Mouse (Mus musculus): ENCODE measurements around the gene Slc25a43. TPM values are rescaled to one million over a fixed set of nuclear protein-coding genes. Genes with fewer than 3 reads are reported as not detected.

Slc25a43 gene
- polyA plus RNA-seq (2012; ENCODE audit: insufficient read depth, insufficient read length, low replicate concordance, missing spikeins): not detected in 2 replicates

DNA sequence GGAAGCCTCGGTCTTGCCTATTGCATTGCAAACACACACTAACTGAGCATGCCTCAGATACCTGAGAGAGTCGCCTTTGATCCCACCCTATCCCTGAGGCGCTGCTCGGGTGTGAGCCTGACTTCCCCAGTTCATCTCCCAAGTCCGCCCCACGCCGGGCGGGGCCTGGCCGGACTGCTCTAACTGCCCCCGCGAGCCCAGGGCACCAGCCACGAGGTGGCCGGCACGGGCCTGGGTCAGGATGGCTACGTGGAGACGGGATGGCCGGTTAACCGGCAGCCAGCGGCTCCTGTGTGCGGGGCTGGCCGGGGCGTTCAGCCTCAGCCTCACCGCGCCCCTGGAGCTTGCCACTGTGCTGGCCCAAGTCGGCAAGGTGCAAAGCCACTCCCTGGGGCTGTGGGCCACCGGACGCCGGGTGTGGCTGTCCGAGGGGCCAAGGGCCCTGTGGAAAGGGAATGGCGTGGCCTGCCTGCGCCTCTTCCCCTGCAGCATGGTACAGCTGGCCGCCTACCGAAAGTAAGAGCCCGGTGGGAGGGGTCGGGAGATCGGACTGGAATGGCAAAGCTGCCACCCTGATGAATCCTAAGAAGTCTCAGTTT is at the start of gene Slc25a43:
Gene Slc25a43, plus strand, starts transcription at position 157 of the 599 bp plus-strand sequence.
- no peak for TF ChIP-seq CTCF (IDR thresholded peaks at IDR 0.05; ENCODE audit: insufficient read depth, low read depth, low read length)
- no peak for TF ChIP-seq POLR2A (IDR thresholded peaks at IDR 0.05; ENCODE audit: insufficient read depth, low read depth, low read length)
- Histone ChIP-seq H3K27ac (ENCODE audit: insufficient read depth, low read depth, low read length) (no peak within 1 kb of the TSS), H3K4me3 (ENCODE audit: insufficient read depth, low read depth, low read length) (peak within 1 kb of the TSS; percentile 35), H3K4me1 (ENCODE audit: control insufficient read depth, insufficient read depth, low read length) (peaks cover 8% of the 10 kb centered on the region)
- WGBS: 24% methylated on average over 36 of the region's 36 CpGs

DNA sequence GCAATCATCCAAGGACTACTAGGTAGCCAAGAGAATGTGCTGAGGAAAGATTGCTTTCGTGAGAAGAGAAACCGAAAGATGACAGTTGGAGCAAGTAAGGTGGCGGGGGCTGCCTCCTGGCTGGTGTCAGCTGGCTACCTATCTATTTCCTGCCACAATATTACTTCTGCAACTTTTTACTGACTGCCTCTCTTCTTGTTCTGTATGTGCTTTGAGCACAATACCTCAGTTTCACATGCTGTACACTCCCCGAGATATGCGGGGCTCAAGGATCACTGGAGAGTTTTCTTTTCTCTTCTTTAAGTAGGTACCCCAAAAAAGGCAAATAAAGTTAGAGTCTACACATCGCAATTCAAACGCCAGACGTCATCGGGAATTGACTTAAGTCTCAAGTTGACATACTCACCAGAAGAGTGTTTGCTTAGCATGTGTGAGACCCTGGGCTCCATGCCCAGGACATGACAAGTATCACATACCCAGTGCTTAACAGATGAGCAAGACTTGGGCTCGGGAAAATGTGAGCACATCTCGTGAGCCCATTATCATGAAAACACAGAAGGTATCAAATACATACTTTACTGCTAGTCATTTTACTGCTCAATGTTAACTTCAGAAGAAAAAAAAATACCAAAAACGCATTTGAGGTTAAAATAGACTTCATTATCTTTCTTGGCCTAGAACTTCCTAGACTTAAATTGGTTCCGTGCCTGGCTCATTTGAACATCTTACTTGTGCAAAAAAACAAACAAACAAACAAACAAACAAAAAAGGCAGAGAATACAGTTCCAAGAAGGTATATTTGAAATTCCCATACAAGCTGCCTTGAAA is 3.1 kb upstream of the Slc25a43 start:
- Histone ChIP-seq H3K4me3 (ENCODE audit: insufficient read depth, low read depth, low read length) (no peak overlapping the region), H3K27ac (ENCODE audit: insufficient read depth, low read depth, low read length) (no peak overlapping the region), H3K4me1 (ENCODE audit: control insufficient read depth, insufficient read depth, low read length) (peaks cover 6% of the 10 kb centered on the region)
- TF ChIP-seq POLR2A (IDR thresholded peaks at IDR 0.05; ENCODE audit: insufficient read depth, low read depth, low read length) (no peak), CTCF (IDR thresholded peaks at IDR 0.05; ENCODE audit: insufficient read depth, low read depth, low read length) (no peak)
- 85% methylated on average over 13 of the region's 13 CpGs for WGBS

DNA sequence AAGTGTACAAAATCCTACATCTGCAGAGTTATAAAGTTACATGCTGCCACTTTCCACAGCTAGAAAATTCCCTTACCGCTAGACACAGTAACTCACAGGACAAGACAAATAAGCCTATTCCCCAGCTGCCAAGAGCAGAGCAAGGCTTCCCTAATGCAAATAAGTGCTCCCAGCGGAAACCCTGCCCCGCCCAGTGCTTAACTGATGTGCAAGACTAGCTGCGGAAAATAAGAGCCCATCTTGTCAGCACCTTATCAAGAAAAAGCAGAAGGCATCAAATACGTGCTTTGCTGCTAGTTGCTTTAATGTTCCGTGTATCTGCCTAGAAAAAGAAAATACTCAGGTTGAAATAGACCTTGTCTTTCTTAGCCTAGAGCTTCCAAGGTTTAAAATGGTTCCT is 2.2 kb upstream of the Slc25a43 start:
- 49% methylated on average over 6 of the region's 6 CpGs for WGBS
- Histone ChIP-seq H3K4me3 (ENCODE audit: insufficient read depth, low read depth, low read length) (no peak overlapping the region), H3K27ac (ENCODE audit: insufficient read depth, low read depth, low read length) (no peak overlapping the region), H3K4me1 (ENCODE audit: control insufficient read depth, insufficient read depth, low read length) (peaks cover 6% of the 10 kb centered on the region)
- TF ChIP-seq POLR2A (IDR thresholded peaks at IDR 0.05; ENCODE audit: insufficient read depth, low read depth, low read length) (no peak), CTCF (IDR thresholded peaks at IDR 0.05; ENCODE audit: insufficient read depth, low read depth, low read length) (no peak)

DNA sequence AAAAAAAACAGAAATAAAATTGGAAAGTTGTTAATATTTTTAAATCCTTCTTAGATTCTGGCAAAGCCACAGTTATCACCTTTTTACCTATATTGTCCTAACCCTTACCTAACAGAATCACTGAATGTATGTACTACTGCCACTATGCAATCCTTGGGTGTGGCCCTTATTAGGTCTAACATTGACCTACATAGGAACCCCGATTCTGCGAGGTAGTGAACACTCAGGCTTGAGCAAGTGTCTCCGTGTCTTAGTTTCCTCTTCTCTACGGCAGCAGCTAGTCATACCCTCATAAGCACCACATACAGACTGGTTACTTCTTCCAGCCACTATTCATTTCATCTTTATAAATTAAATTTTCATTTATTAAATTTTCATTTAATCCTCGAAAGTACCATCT is 715 bp upstream of the Slc25a43 start:
- Histone ChIP-seq H3K4me3 (ENCODE audit: insufficient read depth, low read depth, low read length) (no peak overlapping the region), H3K4me1 (ENCODE audit: control insufficient read depth, insufficient read depth, low read length) (peaks cover 8% of the 10 kb centered on the region)
- WGBS: 97% methylated on average over 5 of the region's 5 CpGs

DNA sequence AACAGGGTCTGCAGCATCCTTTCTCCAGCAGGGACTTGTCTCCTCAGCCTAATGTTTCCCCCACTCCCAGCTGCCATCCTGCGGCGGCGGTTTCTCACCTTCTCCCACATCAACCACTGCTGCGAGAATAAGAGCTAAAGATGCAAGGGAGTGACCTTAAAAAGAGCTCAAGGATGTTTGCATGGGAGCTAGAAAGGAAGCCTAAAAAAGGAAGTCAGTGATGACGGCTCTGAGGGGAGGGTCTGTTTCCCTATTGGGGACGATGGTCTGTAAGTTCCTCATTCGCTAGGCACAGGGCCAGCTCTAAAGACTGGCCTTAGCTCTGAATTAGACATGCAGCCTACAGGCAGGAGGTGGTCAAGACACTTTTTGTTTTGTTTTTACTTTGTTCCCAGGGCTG is 1.3 kb downstream of the Slc25a43 start:
- H3K4me3 ChIP-seq (ENCODE audit: insufficient read depth, low read depth, low read length): no peak overlapping the region
- TF ChIP-seq POLR2A (IDR thresholded peaks at IDR 0.05; ENCODE audit: insufficient read depth, low read depth, low read length) (no peak), CTCF (IDR thresholded peaks at IDR 0.05; ENCODE audit: insufficient read depth, low read depth, low read length) (no peak)
- H3K27ac ChIP-seq (ENCODE audit: insufficient read depth, low read depth, low read length): no peak overlapping the region
- 58% methylated on average over 7 of the region's 7 CpGs for WGBS
- peaks cover 8% of the 10 kb centered on the region for H3K4me1 ChIP-seq (ENCODE audit: control insufficient read depth, insufficient read depth, low read length)

More for the DNA sequence above, 715 bp upstream of the Slc25a43 start:
- no peak overlapping the region for H3K27ac ChIP-seq (ENCODE audit: insufficient read depth, low read depth, low read length)
- TF ChIP-seq CTCF (IDR thresholded peaks at IDR 0.05; ENCODE audit: insufficient read depth, low read depth, low read length): no peak
- no peak for TF ChIP-seq POLR2A (IDR thresholded peaks at IDR 0.05; ENCODE audit: insufficient read depth, low read depth, low read length)

DNA sequence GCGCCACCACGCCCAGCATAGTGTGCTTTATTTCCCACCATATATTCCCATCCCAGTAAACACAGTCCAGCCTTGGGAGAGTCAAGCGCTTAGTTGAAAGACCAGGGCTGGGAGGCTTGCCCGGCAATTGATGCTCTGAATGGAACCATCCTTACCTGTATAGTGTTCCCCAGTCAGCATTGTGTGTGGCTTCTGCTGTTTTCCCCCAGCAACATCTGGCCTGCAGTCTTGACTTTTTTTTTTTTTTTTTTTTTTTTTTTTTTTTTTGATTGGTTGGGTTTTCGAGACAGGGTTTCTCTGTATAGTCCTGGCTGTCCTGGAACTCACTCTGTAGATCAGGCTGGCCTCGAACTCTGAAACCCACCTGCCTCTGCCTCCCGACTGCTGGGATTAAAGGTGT is 1.9 kb downstream of the Slc25a43 start:
- Histone ChIP-seq H3K4me3 (ENCODE audit: insufficient read depth, low read depth, low read length) (no peak overlapping the region), H3K27ac (ENCODE audit: insufficient read depth, low read depth, low read length) (no peak overlapping the region), H3K4me1 (ENCODE audit: control insufficient read depth, insufficient read depth, low read length) (peaks cover 8% of the 10 kb centered on the region)
- WGBS: 97% methylated on average over 7 of the region's 7 CpGs
- no peak for TF ChIP-seq CTCF (IDR thresholded peaks at IDR 0.05; ENCODE audit: insufficient read depth, low read depth, low read length)
- no peak for TF ChIP-seq POLR2A (IDR thresholded peaks at IDR 0.05; ENCODE audit: insufficient read depth, low read depth, low read length)

DNA sequence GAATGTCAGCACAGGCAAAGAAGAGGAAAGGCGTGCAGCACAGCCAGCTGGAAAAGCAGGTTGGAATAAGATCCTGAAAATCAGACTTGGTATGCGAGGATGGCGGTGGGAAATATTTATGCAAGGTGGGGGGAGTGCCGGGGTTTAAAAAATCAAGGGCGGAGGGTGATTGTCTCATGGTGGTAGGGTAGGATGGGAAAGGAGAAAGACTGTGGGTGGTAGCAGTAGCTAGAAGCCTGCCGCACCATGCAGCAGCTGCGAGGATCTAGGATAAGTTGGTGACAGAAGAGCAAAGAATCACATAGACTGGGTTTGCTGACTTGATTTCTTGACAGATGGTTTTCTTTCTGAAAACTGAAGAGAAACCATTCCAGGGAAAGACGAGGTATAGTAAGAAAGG is 3.3 kb downstream of the Slc25a43 start:
- H3K4me1 ChIP-seq (ENCODE audit: control insufficient read depth, insufficient read depth, low read length): peaks cover 8% of the 10 kb centered on the region
- 61% methylated on average over 8 of the region's 8 CpGs for WGBS
- no peak overlapping the region for H3K4me3 ChIP-seq (ENCODE audit: insufficient read depth, low read depth, low read length)
- H3K27ac ChIP-seq (ENCODE audit: insufficient read depth, low read depth, low read length): no peak overlapping the region
- TF ChIP-seq POLR2A (IDR thresholded peaks at IDR 0.05; ENCODE audit: insufficient read depth, low read depth, low read length) (no peak), CTCF (IDR thresholded peaks at IDR 0.05; ENCODE audit: insufficient read depth, low read depth, low read length) (no peak)

DNA sequence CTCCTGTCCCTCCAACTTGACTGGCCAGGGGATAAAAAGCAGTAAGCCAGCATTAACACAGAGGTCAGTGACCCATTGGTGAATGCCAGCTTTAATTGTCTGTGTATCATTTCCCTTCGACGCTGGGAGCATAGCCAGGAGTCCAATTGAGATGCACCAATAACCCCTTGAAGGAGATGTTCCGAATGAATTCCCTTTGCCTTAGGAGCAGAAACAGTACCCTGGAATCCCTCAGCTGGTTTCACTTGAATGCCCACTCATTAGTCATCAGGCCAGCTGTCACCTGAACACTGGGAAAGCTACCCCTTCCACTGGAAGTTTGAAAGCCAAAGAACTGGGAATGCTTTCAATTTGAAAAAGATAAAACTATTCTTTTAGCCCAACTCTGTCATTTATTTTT is 5.1 kb downstream of the Slc25a43 start:
- H3K4me1 ChIP-seq (ENCODE audit: control insufficient read depth, insufficient read depth, low read length): peaks cover 6% of the 10 kb centered on the region
- 42% methylated on average over 3 of the region's 3 CpGs for WGBS
- no peak overlapping the region for H3K27ac ChIP-seq (ENCODE audit: insufficient read depth, low read depth, low read length)
- H3K4me3 ChIP-seq (ENCODE audit: insufficient read depth, low read depth, low read length): no peak overlapping the region
- no peak for TF ChIP-seq CTCF (IDR thresholded peaks at IDR 0.05; ENCODE audit: insufficient read depth, low read depth, low read length)
- TF ChIP-seq POLR2A (IDR thresholded peaks at IDR 0.05; ENCODE audit: insufficient read depth, low read depth, low read length): no peak

DNA sequence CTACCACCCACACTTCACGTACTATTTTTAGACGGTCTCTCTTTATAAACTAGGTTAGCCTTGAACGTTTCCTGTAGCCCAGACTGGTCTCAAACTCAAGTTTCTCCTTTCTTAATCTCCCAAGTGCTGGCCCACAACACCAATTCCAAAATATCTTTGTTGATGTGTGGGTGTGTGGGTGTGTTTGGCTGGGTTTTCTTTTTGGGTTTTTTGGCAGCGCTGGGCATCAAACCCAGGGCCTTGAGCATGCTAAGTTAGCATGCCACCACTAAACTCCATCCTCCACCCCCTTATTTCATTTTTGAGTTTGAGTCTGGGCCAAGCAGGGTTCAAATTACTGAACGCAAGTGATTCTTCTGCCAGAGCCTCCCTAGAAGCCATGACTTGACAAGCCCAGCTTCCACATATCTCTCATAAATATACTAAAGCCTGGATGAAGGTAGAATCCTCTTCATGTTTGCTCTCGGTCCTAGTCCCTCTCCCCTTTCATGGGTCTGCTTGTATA is 5.9 kb downstream of the Slc25a43 start:
- 57% methylated on average over 6 of the region's 6 CpGs for whole genome bisulfite sequencing
- Histone ChIP-seq H3K4me3 (ENCODE audit: insufficient read depth, low read depth, low read length) (no peak overlapping the region), H3K27ac (ENCODE audit: insufficient read depth, low read depth, low read length) (no peak overlapping the region), H3K4me1 (ENCODE audit: control insufficient read depth, insufficient read depth, low read length) (peaks cover 3% of the 10 kb centered on the region; the same call in 1 of the 2 replicates)
- no peak for TF ChIP-seq POLR2A (IDR thresholded peaks at IDR 0.05; ENCODE audit: insufficient read depth, low read depth, low read length)
- TF ChIP-seq CTCF (IDR thresholded peaks at IDR 0.05; ENCODE audit: insufficient read depth, low read depth, low read length): no peak
